Mouse (Mus musculus) neural tube, embryonic 13.5 days (tissue): ENCODE measurements around the gene Mup10. TPM values are rescaled to one million over a fixed set of nuclear protein-coding genes. Genes with fewer than 3 reads are reported as not detected.
"Not testable (repeated sequence)": the region's sequence is repeated elsewhere in the genome, so short reads cannot be mapped to it uniquely, and the experiment has no call there.

Experiments
- ATAC-seq: fragments of 200-750 bp; cut with Nextera tagmentation; 2 replicates; pipeline ENCODE4 v1.8.0; 2017; ENCODE audit warnings: low read depth, mild to moderate bottlenecking, moderate TSS enrichment, moderate library complexity
- H3K27ac ChIP-seq: fragments of 300-500 bp; sonication (generic); replicated peaks from 2 replicates; pipeline ENCODE4 v1.5.1; 2015; ENCODE audit warnings: moderate library complexity, mild to moderate bottlenecking, inconsistent platforms
- H3K27me3 ChIP-seq: fragments of 300-500 bp; sonication (generic); 2 replicates; pipeline ENCODE4 v1.6.1; 2015; ENCODE audit warnings: mild to moderate bottlenecking, inconsistent platforms
- H3K36me3 ChIP-seq: fragments of 300-500 bp; sonication (generic); 2 replicates; pipeline ENCODE4 v1.6.1; 2015; ENCODE audit warnings: mild to moderate bottlenecking, inconsistent platforms
- H3K4me1 ChIP-seq: fragments of 300-500 bp; sonication (generic); replicated peaks from 2 replicates; pipeline ENCODE4 v1.6.1; 2015; ENCODE audit warnings: inconsistent platforms
- H3K4me2 ChIP-seq: fragments of 300-500 bp; sonication (generic); 2 replicates; pipeline ENCODE4 v1.6.1; 2015; ENCODE audit warnings: inconsistent platforms, mild to moderate bottlenecking, moderate library complexity
- H3K4me3 ChIP-seq: fragments of 300-500 bp; sonication (generic); 2 replicates; pipeline ENCODE4 v1.5.1; 2015; ENCODE audit warnings: mild to moderate bottlenecking, inconsistent platforms
- H3K9ac ChIP-seq: fragments of 300-500 bp; sonication (generic); 2 replicates; pipeline ENCODE4 v1.6.1; 2015; ENCODE audit warnings: moderate library complexity, mild to moderate bottlenecking, inconsistent platforms
- H3K9me3 ChIP-seq: fragments of 300-500 bp; sonication (generic); 2 replicates; pipeline ENCODE4 v1.6.1; 2016; ENCODE audit warnings: inconsistent platforms
- whole genome bisulfite sequencing: fragments of 180-500 bp; shearing (Covaris S2); methylation state at CpG from one replicate; pipeline ENCODE4 v1.1.7; 2015; 5-methylcytosine and 5-hydroxymethylcytosine counted together
- polyA plus RNA-seq: library from polyadenylated mRNA; unstranded; fragments of >200 nt; fragmentation: Nextera tagmentation; extraction: Ambion mirVana; gene quantifications from 2 replicates; pipeline ENCODE4 v1.2.1, GENCODE M21; 2015

Mup10 gene
- polyA plus RNA-seq = not detected in 2 replicates

- H3K4me1 ChIP-seq, H3K9ac ChIP-seq, H3K4me3 ChIP-seq, H3K9me3 ChIP-seq, H3K36me3 ChIP-seq, H3K27ac ChIP-seq, ATAC-seq, H3K4me2 ChIP-seq, H3K27me3 ChIP-seq: not testable (repeated sequence)
- 83% methylated on average over 2 of the region's 2 CpGs for WGBS
These were observed at the start of gene Mup10 for GRCm38 (mm10) chr4:60582099-60582498. Gene Mup10 (minus strand): TSS chr4:60582199.

Other genes with a start within 250 kb of the Mup10 start
- not detected in 2 replicates for gene Mup9, start 160.2 kb downstream of the Mup10 start, polyA plus RNA-seq
- not detected in 2 replicates for gene Mup1, start 80.2 kb downstream of the Mup10 start, polyA plus RNA-seq
- gene Mup11, start 80.2 kb upstream of the Mup10 start, polyA plus RNA-seq = not detected in 2 replicates
- not detected in 2 replicates for gene Mup12, start 159.1 kb upstream of the Mup10 start, polyA plus RNA-seq
- not detected in 2 replicates for gene Mup22, start 239.3 kb upstream of the Mup10 start, polyA plus RNA-seq